Mouse (Mus musculus): ENCODE measurements at regions not wholly inside any gene's neighbourhood (a gene's known extent, or its start where the extent isn't known, plus 50 kb on each side); places are given as distances from the start of the nearest gene placed in this dataset.

DNA sequence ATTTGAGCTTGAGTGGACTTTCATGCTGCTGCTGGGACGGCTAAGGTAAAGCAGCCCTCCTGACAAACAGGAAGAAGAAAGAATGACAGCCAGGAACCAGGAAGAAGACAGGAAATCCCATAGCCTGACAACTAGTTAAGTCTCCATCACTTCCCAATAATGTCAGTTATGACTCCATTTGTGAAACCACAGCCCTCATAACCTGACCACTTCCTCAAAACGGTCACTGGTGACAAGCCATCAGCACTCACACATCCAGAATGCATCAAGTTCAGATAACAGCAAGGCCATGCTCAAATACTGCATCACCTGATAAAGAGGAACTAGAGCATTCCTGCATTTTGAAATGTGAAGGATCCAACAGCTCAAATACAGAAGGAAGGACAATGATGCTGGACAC lies 288.3 kb downstream of the Zfp706 start:
- no peak for DNase-seq (ENCODE audit: low read depth)

DNA sequence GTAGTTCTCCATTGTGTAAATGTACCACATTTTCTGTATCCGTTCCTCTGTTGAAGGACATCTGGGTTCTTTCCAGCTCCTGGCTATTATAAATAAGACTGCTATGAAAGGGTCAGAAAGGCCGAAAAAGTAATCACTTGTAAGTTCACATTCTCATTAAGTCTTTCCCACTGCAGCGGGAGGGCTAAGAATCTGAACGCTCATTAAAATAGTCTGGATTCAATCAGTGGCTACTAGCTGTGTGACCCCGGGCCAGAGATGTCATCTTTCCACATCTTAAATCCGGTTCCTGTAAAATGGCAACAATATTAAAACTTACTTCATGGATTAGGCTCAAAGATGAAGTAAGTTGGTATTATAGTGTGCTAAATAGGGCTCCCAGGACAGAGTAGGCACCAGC lies 289.7 kb downstream of the Zfp706 start:
- no peak for DNase-seq (ENCODE audit: low read depth)

DNA sequence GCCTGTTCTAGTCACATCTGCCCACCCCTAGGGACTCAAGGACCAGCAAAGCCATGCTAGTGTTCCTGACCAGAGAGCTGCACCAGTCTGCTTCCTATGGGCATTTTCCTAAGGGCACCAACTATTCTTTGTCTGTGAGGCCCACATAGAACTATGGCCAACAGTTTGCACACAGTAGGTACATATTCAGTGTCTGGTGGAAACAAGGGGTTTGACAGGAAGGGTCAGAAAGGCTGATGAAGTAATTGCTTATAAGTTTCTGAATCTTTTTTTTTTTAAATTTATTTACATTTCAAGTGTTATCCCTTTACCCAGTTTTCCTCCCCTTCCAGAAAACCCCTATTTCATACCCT lies 290.9 kb downstream of the Zfp706 start:
- no peak for DNase-seq (ENCODE audit: low read depth)

DNA sequence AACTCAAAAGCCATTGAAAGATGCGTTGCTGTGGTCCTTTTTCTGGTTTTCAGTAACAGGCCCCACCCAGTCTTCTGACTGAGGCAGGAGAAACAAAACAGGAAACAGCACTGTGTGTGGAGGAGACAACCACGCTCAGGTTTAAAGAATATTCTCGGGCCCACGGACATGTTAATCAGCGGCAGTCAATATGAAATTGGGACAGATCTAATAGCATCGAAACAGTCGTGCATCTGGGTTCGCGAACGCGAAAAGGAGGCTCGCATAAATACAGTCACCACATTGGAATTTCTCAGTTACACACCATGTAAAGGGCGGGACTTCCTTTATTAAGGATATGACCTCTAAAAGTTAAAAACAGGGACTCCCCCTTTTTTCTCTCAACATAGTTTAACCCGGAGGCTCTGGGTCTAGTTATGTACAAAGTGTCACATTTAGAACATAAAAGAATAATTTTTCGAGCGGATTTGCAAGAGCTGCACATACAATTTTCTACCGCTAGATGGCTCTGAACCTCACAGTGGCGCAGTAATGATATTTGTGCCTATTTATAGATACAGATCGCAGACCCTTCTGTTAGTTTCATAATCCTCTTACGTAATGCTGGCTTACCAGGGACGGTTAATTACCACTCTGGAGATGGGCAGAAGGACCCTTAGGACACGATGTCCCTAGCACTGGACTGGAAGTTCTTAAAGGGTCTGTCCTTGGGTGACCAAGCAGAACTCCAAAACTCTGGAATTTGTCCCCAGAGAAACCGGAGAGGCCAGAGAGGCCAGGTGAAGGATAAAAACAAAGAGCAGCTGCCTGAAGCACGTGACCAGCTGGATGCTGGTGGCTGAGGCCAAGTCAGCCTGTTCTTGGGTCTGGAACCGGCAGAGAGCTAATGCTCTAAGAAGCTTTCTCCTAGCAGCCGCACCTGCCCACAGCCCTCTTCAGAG lies 291.6 kb downstream of the Zfp706 start:
- peak; percentile 84 for DNase-seq (ENCODE audit: low read depth)

DNA sequence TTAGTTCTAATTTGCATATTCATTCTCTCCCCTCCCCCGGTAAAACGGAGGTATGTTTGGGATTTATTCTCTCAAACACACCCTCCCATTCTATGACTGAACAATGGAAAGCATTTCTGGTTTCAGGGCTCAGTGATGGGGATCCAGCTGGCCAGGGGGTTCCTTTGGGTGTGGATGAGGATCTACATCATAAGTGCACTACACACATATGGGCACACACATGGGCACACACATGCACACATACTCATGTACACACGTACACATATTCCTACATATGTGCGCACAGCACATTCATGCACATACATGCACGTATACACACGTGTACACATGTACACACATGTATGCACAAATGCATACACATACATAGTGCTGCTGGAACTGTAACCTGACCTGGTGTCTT lies 292.4 kb downstream of the Zfp706 start:
- no peak for DNase-seq (ENCODE audit: low read depth)

DNA sequence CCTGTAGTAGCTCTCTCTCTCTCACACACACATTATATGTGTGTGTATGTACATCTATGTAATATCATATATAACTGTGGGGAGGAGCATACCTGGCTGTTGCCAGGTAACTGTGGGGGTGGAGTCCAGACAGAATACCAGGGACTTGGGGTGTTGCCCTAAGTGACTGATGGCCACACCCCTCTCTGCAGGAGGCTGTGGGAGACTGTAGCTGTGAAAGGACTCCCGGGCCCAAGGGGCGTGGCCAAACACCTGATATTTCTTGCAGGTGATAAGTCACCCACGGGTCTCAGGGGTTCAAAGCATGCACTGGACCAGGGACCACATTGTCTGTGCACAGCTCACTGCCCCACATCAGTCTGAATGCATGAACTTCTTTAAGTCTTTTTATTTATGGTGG lies 297.8 kb downstream of the Zfp706 start:
- DNase-seq (ENCODE audit: low read depth), result no peak

DNA sequence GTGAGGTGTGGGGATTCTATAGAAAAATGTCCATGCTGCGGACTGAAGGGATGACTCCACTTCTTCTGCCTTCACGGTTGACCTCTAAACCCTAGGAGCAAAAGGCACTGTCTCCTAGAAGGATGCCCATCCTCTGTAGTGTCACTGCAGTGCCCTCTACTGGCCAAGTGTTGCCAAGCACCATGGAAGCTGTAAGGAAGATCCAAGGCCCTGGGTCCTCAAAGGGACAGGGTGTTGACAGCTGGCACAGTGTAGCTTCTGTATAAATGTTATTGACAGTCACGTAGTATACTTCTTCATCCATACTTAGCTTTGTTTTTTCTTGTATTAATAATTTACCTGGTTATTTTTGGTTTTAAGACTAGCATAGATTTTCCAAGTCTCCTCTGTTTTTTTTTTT lies 299.1 kb downstream of the Zfp706 start:
- peak; percentile 79 for DNase-seq (ENCODE audit: low read depth)

DNA sequence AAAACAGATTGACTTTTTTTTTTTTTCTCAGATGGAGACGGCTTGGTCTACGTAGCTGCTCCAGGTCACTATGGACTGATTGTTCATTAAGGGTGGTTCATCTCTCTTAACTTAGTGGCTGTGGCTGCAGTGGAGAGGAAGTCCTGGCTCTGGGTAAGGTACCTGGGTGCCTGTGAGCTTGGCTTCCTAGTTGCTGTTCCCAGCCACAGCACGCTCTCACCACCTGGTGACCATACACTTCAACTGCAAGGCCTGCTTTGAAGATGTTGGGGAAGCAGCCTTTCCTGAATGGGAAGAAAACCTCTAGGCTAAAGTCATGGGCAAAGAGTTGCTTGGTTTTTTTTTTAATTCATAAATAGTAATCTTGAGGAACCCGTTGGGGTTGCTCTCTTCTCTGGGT lies 301.6 kb downstream of the Zfp706 start:
- peak; percentile 76 for DNase-seq (ENCODE audit: low read depth)

DNA sequence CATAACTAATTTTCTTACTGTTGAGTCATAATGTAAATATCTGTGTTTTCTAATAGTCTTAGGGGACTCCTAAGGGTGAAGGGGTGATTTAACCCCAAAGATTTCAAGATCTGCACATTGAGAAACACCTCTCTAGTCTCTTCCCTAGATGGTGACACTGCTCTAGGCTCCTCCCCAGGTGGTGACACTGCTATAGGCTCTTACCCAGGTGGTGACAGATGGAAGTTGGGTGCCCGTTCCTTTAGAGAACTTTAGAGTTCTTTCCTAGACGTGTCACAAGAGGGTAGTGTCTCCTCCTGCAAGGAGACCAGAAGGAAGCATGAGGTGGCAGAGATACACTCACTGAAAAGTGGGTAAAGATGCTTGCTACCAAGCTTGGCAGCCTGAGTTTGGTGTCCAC lies 302.2 kb downstream of the Zfp706 start:
- DNase-seq (ENCODE audit: low read depth), result no peak

DNA sequence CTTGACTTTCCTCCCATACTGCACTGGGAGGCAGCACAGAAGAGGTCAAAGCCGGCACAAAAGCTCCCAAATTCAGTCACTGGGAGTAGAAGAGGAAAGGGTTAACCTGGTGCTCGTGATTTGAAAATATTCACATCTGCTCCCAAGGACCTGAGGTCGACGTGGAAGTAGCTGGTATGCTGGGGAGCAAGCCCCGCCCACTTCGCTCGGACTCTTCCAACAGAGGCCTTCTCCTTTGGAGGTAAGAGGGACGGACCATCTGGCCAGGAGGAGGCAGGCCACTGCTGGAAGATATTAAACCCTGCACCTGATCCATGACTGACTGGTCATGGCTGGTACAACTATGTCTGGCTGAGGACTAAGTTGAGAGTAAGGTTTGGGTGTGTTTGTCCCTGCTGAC lies 305.7 kb downstream of the Zfp706 start:
- DNase-seq (ENCODE audit: low read depth), result no peak

DNA sequence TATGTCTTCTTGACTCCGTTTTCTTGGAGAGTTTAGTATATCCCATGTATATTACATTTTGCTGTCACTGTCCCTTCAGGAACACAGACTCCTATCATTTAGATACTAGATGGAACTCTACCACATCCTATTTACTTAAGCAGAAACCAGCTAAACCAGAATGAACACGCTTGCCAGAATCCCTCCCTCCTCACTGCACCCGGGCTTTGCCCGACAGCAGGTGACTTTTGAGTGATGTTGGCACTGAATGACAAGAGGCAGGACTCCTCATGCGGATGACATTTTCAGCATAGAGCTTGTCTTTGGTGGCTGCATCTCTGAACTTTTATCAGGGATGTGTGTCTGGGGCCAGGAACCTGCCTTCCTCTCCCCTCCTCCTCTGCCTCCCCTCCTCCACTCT lies 307.4 kb downstream of the Zfp706 start:
- no peak for DNase-seq (ENCODE audit: low read depth)

DNA sequence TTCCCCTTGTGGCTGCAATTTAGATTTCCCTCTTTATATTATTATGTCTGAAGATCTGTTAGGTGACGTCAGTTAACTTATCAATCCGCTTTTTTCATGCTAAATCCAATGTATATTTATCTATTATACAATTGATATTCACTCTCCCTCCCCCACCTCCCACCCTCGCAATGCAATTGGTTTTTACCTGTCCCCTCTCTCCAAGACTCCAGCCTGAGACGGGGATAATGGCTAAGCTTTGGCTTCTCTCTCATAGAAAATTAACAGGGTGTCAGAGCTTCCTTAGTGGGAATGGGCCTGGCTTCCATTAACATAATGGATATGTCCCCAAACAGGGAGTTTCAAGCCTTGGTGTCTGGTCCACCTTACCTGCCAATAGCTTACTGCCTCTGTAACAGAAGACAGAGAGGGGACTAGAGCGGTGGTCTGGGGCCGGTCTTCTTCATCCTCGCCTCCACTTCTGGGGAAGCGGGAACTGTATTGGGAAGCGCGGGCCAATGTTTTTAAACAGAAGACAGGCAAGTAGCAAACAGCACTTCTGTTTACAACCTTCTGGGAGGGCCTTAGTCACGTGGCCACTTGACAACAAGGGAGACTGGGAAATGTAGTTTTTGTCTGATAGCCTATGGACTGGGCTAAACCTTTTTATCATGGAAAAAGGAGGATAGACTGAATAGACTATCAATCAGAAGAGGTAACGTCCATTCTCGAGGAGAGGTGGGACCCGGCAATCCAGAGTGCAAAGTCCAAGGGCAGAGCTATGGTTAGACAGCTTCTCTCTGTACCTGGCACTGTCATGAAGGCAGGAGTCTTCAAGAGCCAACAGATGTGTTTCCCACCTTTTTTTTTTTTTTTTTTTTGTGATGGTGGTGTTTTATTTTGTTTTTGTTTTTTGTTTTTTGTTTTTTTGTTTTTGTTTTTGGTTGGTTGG lies 312.1 kb downstream of the Zfp706 start:
- DNase-seq (ENCODE audit: low read depth), result peak; percentile 16

DNA sequence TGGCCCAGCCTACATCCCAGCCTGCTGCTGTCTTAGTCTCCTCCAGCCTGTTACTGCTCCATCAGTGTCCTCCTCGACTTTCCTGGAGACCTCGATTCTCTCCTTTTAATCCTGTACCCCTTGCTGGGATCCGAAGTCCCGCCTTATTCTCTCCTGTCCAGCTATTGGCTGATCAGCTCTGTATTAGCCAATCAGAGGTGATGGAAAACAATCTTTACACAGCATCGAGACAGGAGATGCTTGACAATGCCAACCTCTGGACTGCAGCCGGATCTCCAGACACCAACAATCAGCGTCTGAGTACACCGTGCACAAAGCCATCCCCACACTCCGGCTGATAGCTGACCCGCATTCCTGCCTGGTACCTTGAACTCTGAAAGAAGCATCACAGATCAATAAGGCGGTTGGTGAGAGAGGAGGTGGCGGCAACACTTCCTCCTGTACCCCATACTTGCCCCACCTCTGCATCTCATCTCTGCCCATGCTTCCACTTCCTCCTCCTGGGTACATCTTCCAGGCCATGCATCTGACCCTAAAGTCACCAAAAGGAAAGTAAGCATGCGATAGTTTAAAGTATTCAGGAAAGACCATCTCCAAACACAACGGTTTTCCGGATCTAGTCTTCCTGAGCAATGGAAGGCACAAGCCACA lies 316.4 kb downstream of the Zfp706 start:
- DNase-seq (ENCODE audit: low read depth), result no peak

DNA sequence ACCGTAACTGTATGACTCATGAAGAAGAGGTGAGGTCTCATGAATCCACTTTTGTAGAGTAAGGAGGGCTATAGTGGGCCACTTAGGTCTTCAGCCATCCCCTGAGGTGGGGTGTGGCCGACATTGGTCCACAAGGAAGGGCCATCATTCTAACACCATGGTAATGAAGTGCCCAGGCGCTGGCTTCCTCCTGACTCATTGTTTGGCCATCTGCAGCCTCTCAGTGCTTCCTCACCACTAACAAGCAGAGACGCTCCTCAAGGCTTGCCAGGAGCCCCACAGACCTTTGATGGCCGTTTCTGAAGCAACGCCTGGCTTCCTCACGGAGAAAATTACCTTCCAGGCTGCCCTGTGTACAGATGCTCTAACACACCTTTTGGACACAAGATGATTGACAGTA lies 317.7 kb downstream of the Zfp706 start:
- DNase-seq (ENCODE audit: low read depth), result no peak

DNA sequence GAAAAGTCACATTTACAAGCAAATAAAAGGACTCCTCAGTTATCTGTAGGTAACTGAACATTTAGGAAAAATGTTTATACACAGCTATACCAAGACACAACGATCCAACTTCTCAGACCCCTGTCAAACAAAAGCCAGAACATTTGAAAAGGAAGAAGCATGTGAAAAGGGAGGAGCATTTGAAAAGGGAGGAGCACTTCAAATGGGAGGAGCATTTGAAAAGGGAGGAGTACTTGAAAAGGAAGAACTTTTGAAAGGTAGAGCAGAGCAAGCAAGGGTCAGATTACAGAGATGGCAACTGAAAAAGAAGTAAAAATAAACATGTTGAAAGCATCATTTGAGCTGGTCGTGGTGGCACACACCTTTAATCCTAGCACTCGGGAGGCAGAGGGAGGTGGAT lies 318.3 kb downstream of the Zfp706 start:
- DNase-seq (ENCODE audit: low read depth), result no peak

DNA sequence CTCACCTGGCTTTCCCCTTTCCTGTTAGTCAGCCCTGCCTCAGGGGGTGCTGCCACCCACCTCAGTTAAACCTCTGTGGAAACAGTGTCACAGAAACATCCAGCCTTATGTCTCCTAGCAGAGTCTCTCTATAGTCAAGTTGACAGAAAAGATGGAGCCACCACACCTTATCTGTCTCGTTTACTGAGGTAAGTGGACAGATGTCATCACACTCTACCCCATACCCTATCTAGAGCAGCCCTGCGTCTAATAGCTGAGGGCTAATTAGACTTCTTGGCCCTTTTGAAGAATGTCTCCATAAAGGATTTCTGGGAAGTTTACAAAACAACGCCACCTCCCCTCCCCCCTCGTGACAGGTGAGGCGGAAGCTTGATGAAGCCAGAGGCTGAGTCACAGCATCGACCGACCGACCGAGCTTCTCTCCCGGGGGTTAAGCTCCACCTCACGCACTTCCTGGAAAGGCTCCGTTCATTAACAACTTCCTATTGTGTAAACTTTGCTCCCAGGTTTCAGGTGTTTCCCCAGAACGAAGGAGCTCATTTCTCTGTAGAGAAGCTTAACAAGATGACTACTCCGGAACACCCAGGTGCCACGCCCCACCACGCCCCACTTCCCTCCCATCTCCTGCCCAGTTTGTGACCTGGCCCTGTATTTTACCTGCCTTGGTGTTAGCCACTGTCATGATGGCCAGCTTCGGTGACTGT lies 319.4 kb downstream of the Zfp706 start:
- no peak for DNase-seq (ENCODE audit: low read depth)

DNA sequence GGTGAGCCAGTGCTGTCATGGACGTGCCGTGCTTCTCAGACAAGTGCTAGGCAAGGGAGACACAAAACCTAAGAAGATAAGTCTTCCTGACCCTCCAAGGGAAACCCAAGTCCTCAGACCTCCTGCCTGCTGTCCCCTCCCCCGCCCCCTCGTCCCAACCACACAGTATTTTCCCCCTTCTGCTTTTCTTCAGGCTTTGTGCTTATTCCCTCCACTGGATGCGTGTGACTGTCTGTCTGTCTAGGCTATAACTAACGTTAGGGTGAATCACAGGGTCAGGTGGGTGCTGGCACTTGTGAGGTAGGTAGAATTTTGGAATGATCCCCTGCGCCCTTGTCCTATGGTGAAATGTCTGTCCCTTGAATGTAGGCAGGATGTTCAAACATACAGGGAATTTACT lies 322.9 kb downstream of the Zfp706 start:
- no peak for DNase-seq (ENCODE audit: low read depth)

DNA sequence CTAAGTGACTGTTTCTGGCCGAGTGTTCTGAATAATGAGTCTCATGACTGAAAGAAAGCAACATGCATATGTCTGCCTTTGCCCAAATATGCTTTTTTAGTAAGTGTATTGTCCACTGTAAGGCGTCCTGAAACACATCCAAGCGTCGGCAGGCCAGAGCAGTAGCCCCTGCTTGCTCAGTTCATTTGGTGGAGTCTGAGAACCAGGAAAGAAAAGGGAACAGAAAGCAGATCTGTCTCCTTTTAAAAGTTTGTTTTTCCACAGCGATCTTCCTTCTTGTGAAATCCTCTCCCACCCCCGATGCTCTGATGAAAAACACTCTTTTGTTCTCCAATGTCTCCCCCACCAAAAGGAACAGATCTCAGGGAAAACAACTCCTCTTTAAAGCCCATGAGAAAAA lies 324.7 kb downstream of the Zfp706 start:
- no peak for DNase-seq (ENCODE audit: low read depth)

DNA sequence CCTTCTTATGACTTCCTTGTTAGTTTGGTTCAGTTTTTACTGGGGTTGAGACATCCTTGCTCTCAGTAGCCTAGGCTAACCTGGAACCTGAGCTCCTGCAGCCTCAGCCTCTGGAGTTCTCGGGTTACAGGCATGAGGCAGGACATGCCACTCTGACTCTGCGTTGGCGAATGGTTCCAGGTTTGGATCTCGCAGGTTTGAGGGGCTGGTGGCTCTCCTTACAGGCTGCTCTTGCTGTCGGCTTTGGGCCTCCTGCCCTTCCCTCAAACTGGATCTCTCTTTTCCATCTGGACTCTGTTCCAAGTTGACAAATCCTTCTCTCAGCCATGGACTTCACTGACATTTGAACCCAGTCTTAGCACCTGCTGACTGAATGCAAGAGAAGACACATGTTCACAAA lies 325.4 kb downstream of the Zfp706 start:
- no peak for DNase-seq (ENCODE audit: low read depth)

DNA sequence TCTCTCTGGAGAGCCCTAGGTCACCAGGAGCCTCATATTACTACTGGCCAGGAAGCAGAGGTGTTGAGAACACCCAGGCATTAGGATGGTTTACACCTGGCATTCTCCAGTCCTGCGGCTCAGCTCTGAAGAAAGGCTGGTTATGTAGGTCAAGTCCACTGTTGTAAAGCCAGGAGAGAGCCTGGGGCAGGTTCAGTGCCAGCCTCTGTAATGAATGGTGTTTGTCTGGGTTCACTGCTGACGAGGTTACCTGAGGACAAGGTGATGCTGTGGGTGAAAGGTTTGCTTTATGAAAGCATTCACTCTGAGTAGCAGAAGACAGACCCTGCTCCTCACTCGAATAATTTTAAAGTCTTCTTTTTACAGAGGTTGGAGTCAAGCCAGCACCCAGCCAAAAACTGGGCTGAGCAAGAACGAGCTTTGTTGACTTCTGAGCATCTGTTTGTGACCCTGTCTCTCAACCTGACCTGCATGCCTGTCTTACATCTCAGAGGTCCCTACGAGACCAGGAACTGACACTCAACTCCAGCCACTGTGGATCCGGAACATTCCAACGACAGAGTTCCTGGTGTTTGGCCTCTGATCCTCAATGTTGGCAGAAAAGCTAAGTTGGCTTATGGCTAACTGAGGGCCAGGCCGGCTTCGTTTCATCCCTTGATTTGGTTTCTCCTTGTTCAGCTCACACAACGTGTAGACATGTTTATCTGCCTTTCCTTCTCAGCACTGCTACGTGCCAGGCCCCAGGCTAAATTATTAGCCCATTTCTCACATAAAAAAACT lies 327.0 kb downstream of the Zfp706 start:
- no peak for DNase-seq (ENCODE audit: low read depth)

DNA sequence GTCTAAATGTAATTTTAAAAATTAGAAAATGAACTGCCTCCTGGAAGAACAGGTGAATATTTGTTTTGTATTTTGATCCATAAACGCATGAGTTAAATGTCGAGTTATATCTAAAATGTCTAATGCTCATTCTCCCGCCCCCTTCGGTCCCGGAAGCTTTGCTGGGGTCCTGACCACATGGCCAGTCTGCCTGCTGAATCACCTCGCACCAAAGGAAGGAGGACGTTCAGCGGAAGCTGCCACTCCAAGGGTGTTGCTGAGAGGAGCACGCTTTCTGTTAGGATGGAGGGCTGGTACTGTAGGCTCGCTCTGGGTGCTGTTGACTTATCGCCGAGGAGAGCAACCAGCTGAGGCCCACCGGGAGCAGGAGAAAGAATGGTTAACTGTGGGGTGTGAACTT lies 328.0 kb downstream of the Zfp706 start:
- no peak for DNase-seq (ENCODE audit: low read depth)
